Mouse (Mus musculus) stomach, postnatal 0 days (tissue): Measurements from ENCODE around the gene Serpinh1.

Experiments
- CTCF ChIP-seq: IDR thresholded peaks from 2 replicates; pipeline ENCODE4 v1.5.1; 2016; ENCODE audit warnings: antibody characterized with exemption, low read depth, mild to moderate bottlenecking, moderate library complexity
- EP300 ChIP-seq: optimal IDR thresholded peaks from 2 replicates; pipeline ENCODE3; 2016; ENCODE audit warnings: antibody characterized with exemption

- TF ChIP-seq CTCF (no peak), EP300 (no peak)
Observed at GRCm38 (mm10) chr7:99323321-99323700, 29.7 kb downstream of the Serpinh1 start.
